Mouse (Mus musculus) hindbrain, embryonic 12.5 days (tissue): ENCODE data around the gene Magi2. TPM values are rescaled to one million over a fixed set of nuclear protein-coding genes. Genes with fewer than 3 reads are reported as not detected.

ENCODE experiments used
- ATAC-seq: fragments of 200-750 bp; cut with Nextera tagmentation; 2 replicates; pipeline ENCODE4 v1.8.0; 2017; ENCODE audit warnings: moderate TSS enrichment; ENCODE audit not compliant: low FRiP score
- H3K27ac ChIP-seq: fragments of 300-500 bp; sonication (generic); 2 replicates; pipeline ENCODE4 v1.5.1; 2016; ENCODE audit warnings: mild to moderate bottlenecking
- H3K27me3 ChIP-seq: fragments of 300-500 bp; sonication (generic); 2 replicates; pipeline ENCODE4 v1.6.1; 2016; ENCODE audit warnings: mild to moderate bottlenecking
- H3K36me3 ChIP-seq: fragments of 300-500 bp; sonication (generic); 2 replicates; pipeline ENCODE4 v1.6.1; 2016; ENCODE audit warnings: mild to moderate bottlenecking
- H3K4me1 ChIP-seq: fragments of 300-500 bp; sonication (generic); 2 replicates; pipeline ENCODE4 v1.6.1; 2016
- H3K4me2 ChIP-seq: fragments of 300-500 bp; sonication (generic); replicated peaks from 2 replicates; pipeline ENCODE4 v1.6.1; 2016; ENCODE audit warnings: mild to moderate bottlenecking
- H3K4me3 ChIP-seq: fragments of 300-500 bp; sonication (generic); 2 replicates; pipeline ENCODE4 v1.5.1; 2016; ENCODE audit warnings: mild to moderate bottlenecking
- H3K9ac ChIP-seq: fragments of 300-500 bp; sonication (generic); 2 replicates; pipeline ENCODE4 v1.6.1; 2016; ENCODE audit warnings: mild to moderate bottlenecking, moderate library complexity
- H3K9me3 ChIP-seq: fragments of 300-500 bp; sonication (generic); replicated peaks from 2 replicates; pipeline ENCODE4 v1.6.1; 2016; ENCODE audit warnings: mild to moderate bottlenecking
- WGBS: fragments of 180-500 bp; shearing (Covaris S2); methylation state at CpG from one replicate; pipeline ENCODE4 v1.1.7; 2016; 5-methylcytosine and 5-hydroxymethylcytosine counted together
- polyA plus RNA-seq: library from polyadenylated mRNA; unstranded; fragments of >200 nt; fragmentation: Nextera tagmentation; extraction: Ambion mirVana; gene quantifications from 2 replicates; pipeline ENCODE4 v1.2.1, GENCODE M21; 2016

Gene Magi2
- polyA plus RNA-seq, 1 experiment from 2014 or later: 18.5 TPM

DNA sequence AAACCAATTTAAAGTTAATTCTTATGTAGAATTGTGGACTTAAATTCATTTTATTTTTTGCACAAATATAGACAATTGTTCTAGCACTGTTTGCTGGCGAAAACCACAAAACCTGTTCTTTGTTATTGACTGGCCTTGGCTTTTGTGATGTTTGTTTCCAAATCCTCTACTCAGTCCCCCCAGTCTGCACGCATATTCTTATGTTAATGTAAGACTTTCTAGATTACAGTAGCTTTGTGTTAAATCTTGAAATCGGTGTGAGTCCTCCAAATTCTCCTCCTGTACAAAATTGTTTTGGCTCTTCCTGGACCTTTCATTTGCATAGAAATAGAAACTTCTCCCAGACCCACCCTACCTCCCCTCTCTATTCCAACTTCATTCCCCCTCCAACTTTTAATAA is 1242.9 kb downstream of the Magi2 start:
- Histone ChIP-seq H3K36me3 (no peaks in the 10 kb centered on the region), H3K27ac (no peak overlapping the region), H3K27me3 (no peaks in the 10 kb centered on the region), H3K9ac (no peak overlapping the region), H3K4me1 (no peaks in the 10 kb centered on the region), H3K4me2 (no peak overlapping the region), H3K9me3 (no peaks in the 10 kb centered on the region), H3K4me3 (no peak overlapping the region)
- no peak for ATAC-seq
- WGBS: 78% methylated on average over 3 of the region's 3 CpGs

DNA sequence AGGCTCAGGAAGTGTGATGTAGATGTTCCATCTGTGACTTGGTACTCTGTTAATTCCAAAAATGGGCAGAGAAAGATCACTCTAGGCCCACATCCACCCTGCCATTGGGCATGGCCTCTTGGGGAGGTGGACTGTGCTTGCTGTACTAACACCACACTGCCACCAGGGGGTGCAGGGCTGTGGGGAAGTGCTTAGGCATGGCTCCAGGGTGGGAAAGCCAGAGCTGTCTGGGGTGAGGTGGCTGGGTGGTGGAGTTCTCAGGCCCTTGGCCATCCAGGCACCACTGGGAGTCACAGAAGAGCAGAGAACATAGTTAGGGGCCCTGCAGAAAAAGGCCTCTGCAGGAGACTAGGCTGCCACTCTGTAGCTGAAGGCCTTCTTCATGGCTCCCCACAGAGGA is 1243.6 kb downstream of the Magi2 start:
- no peaks in the 10 kb centered on the region for H3K4me1 ChIP-seq
- H3K9me3 ChIP-seq: no peaks in the 10 kb centered on the region
- no peak for ATAC-seq
- H3K4me3 ChIP-seq: no peak overlapping the region
- H3K9ac ChIP-seq: no peak overlapping the region
- H3K27ac ChIP-seq: no peak overlapping the region
- H3K27me3 ChIP-seq: no peaks in the 10 kb centered on the region
- H3K36me3 ChIP-seq: no peaks in the 10 kb centered on the region
- H3K4me2 ChIP-seq: no peak overlapping the region

DNA sequence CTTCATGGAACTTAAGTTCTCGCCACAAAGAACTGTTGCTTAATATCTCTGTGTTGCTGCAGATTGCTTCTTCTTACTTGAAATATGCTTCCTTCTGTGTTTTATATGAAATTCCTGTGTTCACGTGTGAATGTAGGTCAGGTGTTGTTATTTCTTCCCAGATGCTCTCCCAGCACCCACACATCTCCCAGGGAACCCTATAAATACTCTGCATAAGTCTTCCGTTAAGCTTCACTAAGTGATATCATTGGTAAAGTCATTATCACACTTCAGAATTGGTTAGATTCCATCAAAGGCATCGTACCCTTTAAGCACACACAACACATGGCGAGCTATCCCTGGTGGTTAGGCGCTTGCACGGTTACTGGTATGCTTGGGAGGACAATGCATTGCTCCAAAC is 1257.7 kb downstream of the Magi2 start:
- ATAC-seq: no peak
- Histone ChIP-seq H3K4me2 (no peak overlapping the region), H3K27me3 (no peaks in the 10 kb centered on the region), H3K27ac (no peak overlapping the region), H3K4me3 (no peak overlapping the region), H3K4me1 (no peaks in the 10 kb centered on the region), H3K9ac (no peak overlapping the region), H3K36me3 (no peaks in the 10 kb centered on the region), H3K9me3 (no peaks in the 10 kb centered on the region)
- 87% methylated on average over 7 of the region's 7 CpGs for WGBS

DNA sequence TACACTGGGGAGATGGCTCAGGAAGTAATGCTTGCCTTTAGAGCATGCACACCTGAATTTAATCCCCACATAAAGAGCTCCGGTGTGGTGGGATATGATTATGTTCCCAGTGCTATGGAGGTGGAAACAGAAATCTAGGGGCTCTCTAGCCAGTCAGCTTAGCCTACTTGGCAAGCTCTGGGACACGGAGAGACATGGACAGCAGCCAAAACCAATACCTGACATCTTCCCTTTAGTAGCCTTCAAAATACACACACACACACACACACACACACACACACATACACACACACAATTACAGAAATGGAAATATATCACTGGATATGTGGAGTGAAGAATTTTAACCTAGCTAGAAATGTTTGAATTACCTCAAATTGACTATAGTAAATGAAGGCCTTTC is 1265.1 kb downstream of the Magi2 start:
- Histone ChIP-seq H3K9ac (no peak overlapping the region), H3K9me3 (no peaks in the 10 kb centered on the region), H3K27ac (no peak overlapping the region), H3K4me3 (no peak overlapping the region), H3K36me3 (no peaks in the 10 kb centered on the region), H3K4me1 (no peaks in the 10 kb centered on the region), H3K4me2 (no peak overlapping the region), H3K27me3 (no peaks in the 10 kb centered on the region)
- ATAC-seq: no peak
- WGBS: 87% methylated on average over 2 of the region's 2 CpGs

DNA sequence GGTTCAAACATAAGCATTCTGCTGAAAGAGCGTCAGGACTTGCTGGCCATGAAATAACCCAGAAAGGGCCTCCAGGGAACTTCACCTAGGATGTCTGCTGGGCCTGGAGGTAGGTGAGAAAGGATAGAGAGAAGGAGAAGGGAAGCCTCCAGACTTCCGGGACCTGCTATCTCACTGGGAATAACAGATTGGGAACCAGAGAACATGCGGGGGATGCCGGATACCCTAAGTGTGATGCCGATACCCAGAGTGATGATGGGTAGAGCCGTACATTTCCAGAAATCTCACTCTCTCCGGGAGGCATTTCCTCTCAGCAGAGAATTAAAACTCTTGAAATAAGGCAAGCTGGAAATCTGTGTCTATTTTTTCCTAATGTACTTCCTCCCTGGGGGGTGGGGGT is 1265.8 kb downstream of the Magi2 start:
- Histone ChIP-seq H3K36me3 (no peaks in the 10 kb centered on the region), H3K9me3 (no peaks in the 10 kb centered on the region), H3K4me3 (no peak overlapping the region), H3K9ac (no peak overlapping the region), H3K27me3 (no peaks in the 10 kb centered on the region), H3K27ac (no peak overlapping the region), H3K4me1 (no peaks in the 10 kb centered on the region), H3K4me2 (no peak overlapping the region)
- 87% methylated on average over 7 of the region's 7 CpGs for WGBS
- no peak for ATAC-seq

DNA sequence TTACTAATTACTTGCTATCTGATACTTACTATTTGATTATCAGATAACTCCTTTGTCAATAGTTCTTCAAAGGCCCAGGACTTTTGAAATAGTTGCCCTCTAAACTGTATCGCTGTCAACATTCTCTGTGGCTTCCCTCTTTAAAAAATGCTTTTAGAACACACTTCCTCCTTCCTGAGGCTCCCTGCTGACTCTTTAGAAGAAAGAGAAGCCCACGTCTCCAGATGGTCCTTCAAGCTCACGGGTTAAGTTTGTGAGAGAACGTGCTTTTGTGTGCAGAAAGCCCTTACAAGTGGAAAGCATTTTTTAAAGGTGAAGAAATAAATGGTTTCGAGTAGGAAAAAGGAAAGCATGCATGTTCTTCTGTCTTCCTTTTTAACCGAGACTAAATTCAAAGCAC is 1267.2 kb downstream of the Magi2 start:
- H3K4me1 ChIP-seq: peaks cover 3% of the 10 kb centered on the region; the same call in 1 of the 2 replicates
- no peak overlapping the region for H3K27ac ChIP-seq
- no peak overlapping the region for H3K9ac ChIP-seq
- no peak overlapping the region for H3K4me3 ChIP-seq
- no peaks in the 10 kb centered on the region for H3K9me3 ChIP-seq
- H3K4me2 ChIP-seq: no peak overlapping the region
- H3K27me3 ChIP-seq: no peaks in the 10 kb centered on the region
- WGBS: 57% methylated on average over 6 of the region's 6 CpGs
- ATAC-seq: no peak
- H3K36me3 ChIP-seq: no peaks in the 10 kb centered on the region

DNA sequence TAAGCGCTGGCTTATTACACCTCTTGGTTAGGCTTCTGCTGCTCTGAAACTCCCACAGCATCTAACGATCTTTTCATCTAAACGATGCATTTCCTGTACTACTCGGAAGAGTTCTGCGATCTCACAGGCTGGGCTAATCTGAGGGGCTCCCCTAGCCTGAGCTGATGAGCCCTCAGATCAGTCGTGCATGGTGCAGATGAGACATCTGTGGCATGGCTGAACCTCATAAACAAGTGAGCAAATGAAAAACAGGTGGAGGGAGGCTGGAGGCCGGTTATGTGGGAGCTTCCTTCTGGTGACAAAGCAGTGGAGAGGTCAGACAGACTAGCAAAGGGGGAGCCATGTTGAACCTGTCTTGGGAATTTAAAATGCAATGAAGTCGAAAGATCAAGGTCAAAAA is 1270.1 kb downstream of the Magi2 start:
- no peaks in the 10 kb centered on the region for H3K9me3 ChIP-seq
- ATAC-seq: no peak
- no peaks in the 10 kb centered on the region for H3K27me3 ChIP-seq
- H3K9ac ChIP-seq: no peak overlapping the region
- no peak overlapping the region for H3K4me3 ChIP-seq
- no peaks in the 10 kb centered on the region for H3K36me3 ChIP-seq
- 64% methylated on average over 8 of the region's 8 CpGs for whole genome bisulfite sequencing
- H3K4me2 ChIP-seq: no peak overlapping the region
- H3K27ac ChIP-seq: no peak overlapping the region
- peaks cover 3% of the 10 kb centered on the region; the same call in 1 of the 2 replicates for H3K4me1 ChIP-seq

DNA sequence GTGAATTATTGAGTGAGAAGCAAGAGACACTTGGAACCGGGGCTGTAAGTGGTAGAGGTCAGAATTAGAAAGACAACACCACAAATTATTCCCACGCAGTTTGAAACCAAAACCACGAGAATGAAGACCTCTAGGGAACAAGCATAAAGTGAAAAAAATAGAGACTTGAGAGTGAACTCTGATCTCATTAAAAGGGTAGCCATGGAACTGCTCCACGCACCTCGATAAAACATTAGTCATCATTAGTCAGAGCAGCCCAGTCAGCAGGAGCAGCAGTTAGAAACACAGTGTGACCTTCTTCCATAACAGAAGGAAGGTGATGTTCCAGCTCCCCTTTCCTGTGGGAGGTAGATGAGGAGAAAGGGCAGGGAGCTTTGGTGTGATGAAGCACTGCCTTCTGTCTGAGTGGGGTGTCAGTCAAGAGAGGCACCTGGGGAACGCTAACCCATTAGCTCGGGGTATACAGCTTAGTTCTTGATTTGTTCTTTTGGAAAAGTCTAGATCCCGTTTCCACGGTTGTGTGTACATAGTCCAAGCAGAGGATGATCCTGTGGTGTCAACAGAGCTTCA is 1272.3 kb downstream of the Magi2 start:
- H3K36me3 ChIP-seq: no peaks in the 10 kb centered on the region
- no peak overlapping the region for H3K9ac ChIP-seq
- no peak overlapping the region for H3K4me3 ChIP-seq
- peak; percentile 48; the same call in 1 of the 2 replicates for ATAC-seq
- 68% methylated on average over 9 of the region's 9 CpGs for WGBS
- no peak overlapping the region for H3K27ac ChIP-seq
- peaks cover 3% of the 10 kb centered on the region; the same call in 1 of the 2 replicates for H3K4me1 ChIP-seq
- H3K4me2 ChIP-seq: no peak overlapping the region
- no peaks in the 10 kb centered on the region for H3K9me3 ChIP-seq
- no peaks in the 10 kb centered on the region for H3K27me3 ChIP-seq

DNA sequence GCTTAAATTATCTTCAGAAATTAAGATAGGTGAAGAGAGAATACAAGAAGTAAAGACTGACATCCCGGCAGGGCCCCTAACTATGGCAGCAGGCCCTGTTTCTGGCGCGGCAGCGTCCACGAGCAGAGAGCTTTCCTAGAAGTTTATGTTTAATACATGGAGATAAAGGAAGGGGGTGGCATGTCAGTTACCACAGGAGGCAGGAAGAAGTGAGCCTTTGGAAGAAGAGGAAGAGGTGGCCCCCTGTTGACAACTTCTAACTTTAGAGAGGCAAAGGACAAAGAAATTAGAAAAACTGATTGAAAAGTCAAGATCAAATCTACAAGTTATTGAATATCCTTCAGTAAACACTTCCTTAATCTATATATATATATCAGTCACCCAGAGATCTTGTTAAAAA is 1281.8 kb downstream of the Magi2 start:
- H3K4me2 ChIP-seq: no peak overlapping the region
- 55% methylated on average over 5 of the region's 5 CpGs for WGBS
- no peaks in the 10 kb centered on the region for H3K27me3 ChIP-seq
- H3K4me3 ChIP-seq: no peak overlapping the region
- peaks cover 5% of the 10 kb centered on the region; the same call in 1 of the 2 replicates for H3K4me1 ChIP-seq
- ATAC-seq: no peak
- H3K27ac ChIP-seq: no peak overlapping the region
- no peaks in the 10 kb centered on the region for H3K36me3 ChIP-seq
- no peaks in the 10 kb centered on the region for H3K9me3 ChIP-seq
- no peak overlapping the region for H3K9ac ChIP-seq

DNA sequence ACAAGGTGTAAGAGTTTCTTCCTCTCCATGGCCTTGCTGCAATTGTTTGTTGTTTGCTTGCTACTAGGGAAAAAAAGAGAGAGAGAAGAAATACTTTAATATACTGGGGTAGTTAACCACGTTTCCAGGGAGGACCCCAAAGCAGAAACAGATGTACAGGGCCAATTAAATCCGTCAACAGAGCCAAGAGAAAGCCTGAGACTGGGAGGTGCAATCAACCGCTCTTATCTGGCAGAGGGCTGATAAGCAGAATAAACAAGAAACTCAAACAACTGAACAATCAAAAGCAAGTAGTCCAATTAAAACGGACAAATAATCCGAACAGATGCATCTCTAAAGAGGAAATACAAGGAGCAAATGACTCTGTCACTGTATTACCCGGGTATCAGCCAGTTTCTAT is 1282.8 kb downstream of the Magi2 start:
- Histone ChIP-seq H3K4me1 (peaks cover 5% of the 10 kb centered on the region; the same call in 1 of the 2 replicates), H3K36me3 (no peaks in the 10 kb centered on the region), H3K4me3 (no peak overlapping the region), H3K9me3 (no peaks in the 10 kb centered on the region), H3K9ac (no peak overlapping the region), H3K27me3 (no peaks in the 10 kb centered on the region), H3K4me2 (no peak overlapping the region), H3K27ac (no peak overlapping the region)
- no peak for ATAC-seq
- WGBS: 62% methylated on average over 6 of the region's 6 CpGs

DNA sequence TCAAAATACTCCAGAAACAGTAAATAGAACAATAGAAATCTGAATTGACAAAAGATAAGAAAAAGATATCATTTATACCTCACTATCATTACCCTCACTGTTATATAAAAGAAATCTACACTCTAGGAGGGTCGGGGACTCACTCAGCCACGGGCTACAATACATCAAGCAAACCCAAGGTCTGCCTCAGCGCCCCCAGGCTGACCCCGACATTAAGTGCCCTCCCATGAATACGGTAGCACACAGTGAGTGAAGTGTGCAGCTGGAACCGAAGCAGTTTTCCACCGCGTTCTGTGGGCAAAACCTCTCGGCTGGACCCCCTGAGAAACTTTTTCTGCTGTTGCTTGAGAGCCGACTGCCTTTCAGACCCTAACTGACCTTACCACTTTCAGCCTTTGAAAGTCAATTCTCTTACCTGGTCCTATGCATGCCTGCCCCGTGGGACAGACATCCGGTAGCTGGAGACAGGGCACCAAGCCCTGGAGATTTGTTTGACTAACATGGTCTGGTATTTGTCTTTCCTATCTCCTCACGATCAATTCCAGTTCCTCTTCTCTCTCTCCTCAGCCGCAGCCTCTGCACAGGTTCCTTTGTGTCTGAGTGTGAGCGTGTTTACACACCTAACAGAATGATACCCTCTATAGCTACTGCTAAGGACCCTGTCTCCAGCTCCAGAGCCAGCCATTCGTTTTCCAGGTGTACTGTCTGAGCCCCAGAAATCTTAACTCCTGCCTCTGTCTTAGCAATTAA is 1285.7 kb downstream of the Magi2 start:
- no peaks in the 10 kb centered on the region for H3K36me3 ChIP-seq
- H3K9me3 ChIP-seq: no peaks in the 10 kb centered on the region
- peaks cover 5% of the 10 kb centered on the region; the same call in 1 of the 2 replicates for H3K4me1 ChIP-seq
- H3K4me3 ChIP-seq: no peak overlapping the region
- no peak overlapping the region for H3K27ac ChIP-seq
- H3K4me2 ChIP-seq: no peak overlapping the region
- no peak for ATAC-seq
- 45% methylated on average over 16 of the region's 16 CpGs for WGBS
- H3K27me3 ChIP-seq: no peaks in the 10 kb centered on the region
- no peak overlapping the region for H3K9ac ChIP-seq

DNA sequence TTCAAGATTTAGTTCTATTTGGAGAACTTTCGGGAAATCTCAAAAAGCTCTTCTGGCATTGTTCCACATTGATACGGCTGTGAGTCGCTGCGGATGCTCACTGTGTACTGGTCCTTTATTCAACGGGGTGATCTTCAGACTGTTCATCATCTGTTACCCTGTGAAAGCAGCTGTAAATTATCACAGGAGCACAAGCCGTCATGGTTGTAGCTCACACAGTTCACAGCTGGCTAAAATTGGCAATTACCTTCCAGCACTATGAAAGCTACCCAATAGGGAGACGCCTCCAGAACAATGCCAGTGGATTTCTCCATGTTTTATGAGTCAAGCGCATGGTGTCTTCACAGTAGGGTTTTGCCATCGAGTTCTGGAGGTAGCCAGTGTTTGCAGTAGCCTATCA is 1294.8 kb downstream of the Magi2 start:
- Histone ChIP-seq H3K27ac (peak overlapping the region; percentile 64), H3K4me1 (no peaks in the 10 kb centered on the region; the same call in 1 of the 2 replicates), H3K27me3 (no peaks in the 10 kb centered on the region), H3K36me3 (no peaks in the 10 kb centered on the region), H3K4me3 (no peak overlapping the region), H3K9ac (no peak overlapping the region), H3K4me2 (no peak overlapping the region), H3K9me3 (no peaks in the 10 kb centered on the region)
- ATAC-seq: peak; percentile 68; the same call in 1 of the 2 replicates
- 73% methylated on average over 9 of the region's 9 CpGs for WGBS

DNA sequence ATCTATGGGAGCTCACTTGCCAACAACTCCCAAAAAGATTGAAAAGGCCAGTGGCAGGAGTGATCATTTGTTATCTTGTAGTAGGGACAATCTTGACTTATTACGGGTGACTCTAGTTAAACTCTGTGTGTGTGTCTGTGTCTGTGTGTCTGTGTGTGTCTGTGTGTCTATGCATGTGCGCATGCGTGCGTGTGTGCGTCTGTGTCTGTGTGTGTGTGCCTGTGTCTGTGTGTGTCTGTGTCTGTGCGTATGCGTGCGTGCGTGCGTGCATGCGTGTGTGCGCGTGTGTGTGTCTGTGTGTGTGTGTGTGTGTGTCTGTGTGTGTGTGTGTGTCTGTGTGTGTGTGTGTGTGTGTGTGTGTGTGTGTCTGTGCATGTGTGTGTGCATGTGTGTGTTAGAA is 1295.2 kb downstream of the Magi2 start:
- Histone ChIP-seq H3K27ac (peak overlapping the region; percentile 64), H3K4me3 (no peak overlapping the region), H3K9ac (no peak overlapping the region), H3K36me3 (no peaks in the 10 kb centered on the region), H3K27me3 (no peaks in the 10 kb centered on the region), H3K4me1 (no peaks in the 10 kb centered on the region; the same call in 1 of the 2 replicates), H3K9me3 (no peaks in the 10 kb centered on the region), H3K4me2 (no peak overlapping the region)
- WGBS: 87% methylated on average over 13 of the region's 13 CpGs
- ATAC-seq: no peak
